Mouse (Mus musculus) mesoderm, embryonic 11.5 days (tissue): ENCODE results near the gene Ntpcr.

Experiments used
- DNase-seq: peaks from one replicate; pipeline ENCODE4 v3.0.0-alpha.2; 2012; ENCODE audit warnings: low read depth, low spot score

The Ntpcr gene

DNA sequence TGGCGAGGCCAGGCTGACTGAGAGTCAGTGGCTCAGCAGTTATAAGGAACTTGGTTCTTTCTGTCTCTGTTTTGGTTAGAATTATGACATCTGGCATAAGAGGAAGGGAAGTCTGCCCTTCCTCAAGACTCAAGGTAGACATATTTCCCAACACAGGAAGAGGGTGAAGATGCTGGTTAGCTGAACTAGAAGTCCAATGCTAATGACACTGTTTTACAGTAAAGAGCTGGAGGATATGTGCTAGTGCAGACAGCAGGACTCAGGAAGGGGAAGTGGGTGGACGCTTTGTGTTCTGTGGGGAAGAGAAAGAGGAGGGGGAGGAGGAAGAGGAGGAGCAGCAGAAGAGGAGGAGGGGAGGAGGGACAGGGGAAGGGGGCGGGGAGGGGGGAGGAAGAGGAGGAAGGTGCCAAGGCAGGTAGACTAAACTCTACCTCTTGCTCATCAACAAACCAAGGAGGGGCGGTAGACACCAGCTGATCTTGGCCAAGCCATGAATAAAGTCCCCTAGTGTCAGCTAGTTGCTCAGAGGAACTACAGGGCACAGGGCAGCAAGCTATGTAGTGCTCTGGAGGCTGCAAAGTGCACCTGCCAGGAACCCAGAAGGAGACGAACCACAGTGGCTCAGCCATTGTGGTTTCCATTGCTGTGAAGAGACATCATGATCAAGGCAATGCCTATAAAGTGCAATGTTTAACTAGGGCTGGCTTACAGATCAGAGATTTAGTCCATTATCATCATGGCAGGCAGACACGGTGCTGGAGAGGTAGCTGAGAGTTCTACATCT is 4.5 kb upstream of the Ntpcr start:
- no peak for DNase-seq

DNA sequence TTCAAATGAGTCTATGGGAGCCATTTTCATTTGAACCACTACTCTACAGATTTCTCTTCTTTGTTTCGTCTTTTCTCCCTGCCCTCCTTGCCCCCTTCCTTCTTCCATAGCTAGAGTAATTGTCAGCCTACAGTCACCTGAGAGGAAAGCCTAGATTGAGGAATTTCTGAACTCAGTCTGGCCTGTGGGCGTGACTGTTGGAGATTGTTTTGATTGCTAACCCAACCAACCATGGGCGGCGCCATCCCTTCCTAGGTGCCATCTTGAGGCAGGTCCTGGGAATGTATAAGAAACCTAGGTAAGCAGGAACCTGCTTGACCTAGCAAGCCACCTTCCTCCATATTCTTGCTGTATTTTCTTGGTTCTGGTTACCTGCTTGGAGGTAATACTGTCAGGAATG is 3.6 kb upstream of the Ntpcr start:
- no peak for DNase-seq

DNA sequence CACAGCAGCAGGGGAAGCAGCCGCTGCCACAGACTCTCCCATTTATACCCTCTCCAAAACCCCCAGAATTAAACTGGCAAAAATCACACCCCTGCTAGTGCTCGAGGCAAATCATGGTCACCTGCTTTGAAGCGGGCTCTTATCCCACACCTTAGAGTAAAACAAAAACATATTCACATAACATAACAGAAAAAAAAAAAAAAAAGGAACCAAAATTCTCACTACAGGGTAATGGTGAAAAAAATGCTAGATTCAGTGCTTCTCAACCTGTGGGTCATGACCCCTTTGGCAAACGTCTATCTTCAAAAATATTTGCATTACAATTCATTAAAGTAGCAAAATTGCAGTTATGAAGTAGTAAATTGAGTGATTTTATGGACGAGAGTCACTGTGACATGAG is 2.8 kb upstream of the Ntpcr start:
- no peak for DNase-seq

DNA sequence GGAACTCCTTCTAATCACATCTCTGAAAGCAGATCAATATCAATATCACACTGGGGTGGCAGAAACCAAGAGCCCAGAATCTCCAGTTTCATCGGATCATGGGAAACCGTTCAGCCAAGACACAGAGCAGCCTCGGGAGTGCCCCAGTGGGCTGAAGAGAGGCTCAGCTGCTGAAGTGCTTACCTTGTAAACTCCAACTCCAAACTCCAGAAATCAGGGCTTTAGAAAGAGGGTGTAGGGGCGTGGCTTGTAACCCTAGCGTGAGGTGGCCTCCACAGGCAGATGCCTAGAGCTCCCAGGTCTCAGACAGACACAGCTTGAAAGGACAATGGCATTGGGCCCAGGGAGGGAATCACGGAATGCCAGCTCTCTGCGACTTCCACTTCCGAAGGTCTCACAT is 2.0 kb upstream of the Ntpcr start:
- DNase-seq = no peak

DNA sequence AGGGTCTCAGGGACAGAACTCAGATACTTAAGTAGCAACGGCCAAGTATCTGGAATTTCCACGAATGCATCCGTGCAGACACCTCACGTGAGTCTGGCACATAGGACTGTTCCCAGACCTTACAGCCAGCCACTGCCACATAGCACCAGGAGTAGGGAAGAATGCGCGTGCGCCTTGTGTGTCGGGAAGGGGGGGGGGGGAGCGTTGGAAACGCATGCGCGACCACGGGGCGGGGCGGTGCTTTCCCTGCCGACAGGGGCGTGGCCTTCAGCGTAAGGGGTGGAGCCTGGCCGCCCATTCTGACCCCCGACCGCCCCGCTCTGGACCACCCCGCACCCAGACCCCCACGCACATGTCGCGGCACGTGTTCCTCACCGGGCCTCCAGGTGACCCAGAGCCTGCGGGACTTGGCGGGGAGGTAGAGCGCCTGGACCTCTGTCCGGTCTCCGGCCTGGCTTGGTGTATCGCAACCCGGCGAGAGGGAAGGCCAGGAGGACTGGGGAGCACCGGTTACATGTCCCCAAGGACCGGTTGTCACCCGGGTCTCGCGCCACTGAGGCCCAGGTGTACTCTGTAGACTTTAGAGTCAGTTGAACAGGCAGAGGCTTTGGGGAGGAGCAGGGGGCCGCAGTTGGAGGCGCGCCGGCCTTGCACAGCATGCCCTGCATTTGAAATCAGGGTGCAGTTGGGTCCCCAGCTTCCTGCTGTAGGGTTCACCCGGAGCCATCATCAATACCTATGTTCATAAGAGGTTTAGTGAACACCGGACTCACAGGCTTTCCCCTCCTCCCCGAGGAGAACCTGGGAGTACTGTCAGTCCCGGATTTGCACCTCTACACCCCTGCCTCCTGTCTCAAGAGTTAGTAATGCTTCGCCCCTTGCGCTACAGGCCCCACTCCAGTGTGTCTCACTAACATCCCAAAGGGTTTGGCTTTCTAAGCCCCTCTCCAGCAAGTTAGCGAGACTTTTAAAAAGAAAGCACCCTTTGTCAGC is 4.5 kb downstream of the Ntpcr start:
- peak; percentile 92 for DNase-seq

DNA sequence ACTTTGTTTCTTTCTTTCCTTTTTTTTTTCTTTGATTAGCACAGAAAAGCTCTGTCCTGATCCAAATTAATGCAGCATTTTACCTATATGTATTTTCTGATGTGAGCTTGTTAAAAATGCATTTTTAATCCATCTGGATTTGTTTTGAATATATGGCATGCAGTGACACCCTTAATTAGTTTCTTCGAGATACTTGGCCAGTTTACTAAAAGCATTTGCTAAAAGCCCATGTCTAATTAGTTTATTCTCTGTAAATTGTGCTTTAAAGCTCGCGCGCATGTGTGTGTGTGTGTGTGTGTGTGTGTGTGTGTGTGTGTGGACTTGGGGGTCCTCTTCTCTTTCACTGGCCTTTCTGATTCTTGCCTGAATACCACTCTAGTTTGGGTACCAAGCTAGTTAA is 9.2 kb downstream of the Ntpcr start:
- no peak for DNase-seq

DNA sequence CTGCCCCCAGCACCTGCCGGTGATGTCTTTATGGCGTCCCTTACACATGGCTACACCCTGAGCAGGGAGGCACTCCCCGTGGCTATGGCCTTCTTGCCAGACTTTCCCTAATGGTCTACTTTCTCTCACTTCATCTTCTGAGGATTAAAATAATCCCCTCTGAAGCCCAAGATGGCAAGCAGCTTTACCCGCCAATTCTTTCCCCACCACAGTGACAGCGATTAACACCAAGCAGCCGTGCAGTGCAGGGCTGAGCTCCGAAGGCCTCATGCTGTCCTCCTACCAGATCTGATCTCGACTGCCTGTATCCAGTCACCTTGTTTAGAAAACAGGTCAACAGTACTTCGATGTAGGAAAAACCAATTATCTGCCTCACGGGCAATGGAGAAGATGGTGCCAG is 10.9 kb downstream of the Ntpcr start:
- no peak for DNase-seq

DNA sequence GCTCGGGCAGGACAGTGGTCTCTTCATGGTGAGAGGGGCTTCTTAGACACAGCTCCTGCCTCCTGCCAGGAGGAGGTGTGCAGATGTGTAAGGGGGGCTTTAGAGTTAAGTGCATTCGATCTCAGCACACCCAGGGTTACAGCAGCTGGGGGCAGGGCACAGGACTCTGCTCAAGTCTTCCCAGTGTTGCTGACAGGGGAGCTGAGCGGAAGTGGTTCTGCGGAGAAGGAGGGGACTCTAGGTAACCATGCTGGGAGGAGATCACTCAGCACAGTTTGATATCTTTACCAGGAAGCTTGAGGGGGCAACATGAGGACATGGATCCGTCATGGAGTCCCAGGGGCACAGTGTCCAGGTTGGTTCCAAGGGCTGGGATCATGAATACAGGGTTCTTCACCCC is 11.6 kb downstream of the Ntpcr start:
- no peak for DNase-seq

DNA sequence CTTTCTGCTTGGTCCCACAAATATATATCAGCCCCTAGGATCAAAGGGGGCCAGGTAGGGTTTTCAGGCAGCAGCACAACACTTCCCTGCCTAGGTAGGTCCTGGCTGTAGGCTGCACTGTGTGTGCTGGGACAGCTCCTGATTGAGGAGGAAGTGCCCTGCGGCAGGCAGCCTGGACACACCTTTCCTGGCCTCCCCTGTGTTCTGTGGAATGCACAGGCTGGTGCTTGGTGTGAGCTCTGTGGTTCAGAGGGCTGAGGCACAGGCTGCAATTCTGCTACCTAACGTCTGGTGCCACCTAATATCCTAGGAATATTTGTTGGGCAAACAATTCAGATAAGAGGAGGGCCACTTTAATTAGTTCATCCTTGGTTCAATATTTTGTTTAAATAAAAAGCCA is 12.1 kb downstream of the Ntpcr start:
- DNase-seq = no peak

DNA sequence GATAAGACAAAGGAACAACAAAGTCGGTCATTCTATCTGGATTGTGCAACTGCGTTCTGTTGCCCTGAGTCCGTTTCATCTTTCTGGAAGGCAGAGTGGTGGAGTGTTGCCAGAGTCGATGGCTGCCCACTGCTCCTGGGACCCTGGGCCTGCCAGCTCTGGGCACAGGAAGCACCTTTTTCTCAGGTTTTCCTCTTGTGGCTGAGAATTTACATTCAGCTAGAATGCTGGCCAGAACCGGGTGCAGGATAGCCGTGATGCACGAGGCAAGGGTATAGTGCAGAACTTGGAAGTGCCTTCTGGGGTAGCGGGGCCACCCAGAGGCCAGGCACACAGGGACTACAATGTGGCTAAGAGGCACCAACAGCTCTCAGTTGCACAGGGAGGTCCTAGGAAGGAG is 12.6 kb downstream of the Ntpcr start:
- DNase-seq = no peak

DNA sequence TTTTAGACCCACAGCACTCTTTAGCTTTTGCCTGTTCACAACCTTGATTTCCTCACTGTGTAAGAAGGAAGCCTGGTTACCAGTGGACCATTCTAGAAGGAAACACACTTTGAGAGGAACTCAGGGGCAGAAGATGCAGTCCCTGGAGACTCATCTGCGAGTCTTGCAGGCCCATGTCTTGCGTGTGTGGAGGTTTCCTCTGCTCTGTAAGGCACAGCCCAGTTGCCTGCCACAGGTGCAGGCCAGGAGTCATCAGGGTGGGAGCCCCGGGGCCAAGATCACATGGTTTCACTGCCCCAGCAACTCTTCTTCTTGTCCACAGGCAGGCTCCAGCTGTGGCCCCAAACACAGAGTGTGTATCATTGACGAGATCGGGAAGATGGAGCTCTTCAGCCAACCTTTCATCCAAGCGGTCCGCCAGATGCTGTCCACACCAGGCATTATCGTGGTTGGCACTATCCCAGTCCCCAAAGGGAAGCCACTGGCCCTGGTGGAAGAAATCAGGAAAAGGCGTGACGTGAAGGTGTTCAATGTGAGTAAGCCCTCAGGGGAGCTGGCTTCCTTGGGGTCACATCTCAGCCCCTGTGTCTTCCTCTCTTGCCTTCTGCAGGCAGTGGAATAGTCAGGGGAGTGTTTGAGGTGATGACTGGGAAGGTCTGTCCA is 15.3 kb downstream of the Ntpcr start:
- no peak for DNase-seq

DNA sequence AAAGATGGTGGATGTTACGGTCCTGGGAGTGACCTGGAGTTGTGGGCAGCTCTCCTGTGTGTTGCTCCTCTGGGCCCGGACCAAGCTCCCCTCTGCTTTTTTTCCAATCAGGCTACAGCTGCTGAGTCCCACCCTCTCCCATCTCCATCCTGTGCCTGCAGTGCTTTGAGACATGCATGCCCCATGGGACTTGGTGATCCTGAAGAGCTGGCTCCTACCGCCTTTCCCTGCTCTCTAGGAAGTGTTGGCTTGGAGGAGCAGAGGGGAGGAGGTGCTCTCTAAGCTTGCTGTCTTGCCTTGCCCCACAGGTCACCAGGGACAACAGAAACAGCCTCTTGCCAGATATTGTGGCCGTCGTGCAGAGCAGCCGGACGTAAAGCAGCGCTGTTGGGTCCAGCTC is 17.6 kb downstream of the Ntpcr start:
- DNase-seq = no peak

DNA sequence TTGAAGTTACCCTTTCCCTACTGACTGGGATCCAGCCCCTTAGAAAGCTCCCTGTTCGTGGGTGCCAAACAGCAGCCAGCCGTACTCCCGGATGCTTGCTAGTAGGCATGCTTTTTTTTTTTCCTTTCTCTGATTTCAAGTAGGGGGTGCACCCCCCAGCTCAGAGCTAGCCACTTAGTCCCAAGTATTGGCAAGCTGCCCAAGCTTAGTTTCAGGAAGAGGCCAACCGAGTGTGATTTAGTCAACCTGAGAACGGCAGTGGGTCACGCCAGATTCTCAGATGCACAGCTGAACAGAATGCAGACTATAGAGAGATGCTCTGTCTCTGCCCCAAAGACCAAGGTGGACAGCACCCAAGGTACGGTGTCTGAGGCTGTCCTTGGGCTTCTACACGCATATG is 21.1 kb downstream of the Ntpcr start:
- DNase-seq = no peak

DNA sequence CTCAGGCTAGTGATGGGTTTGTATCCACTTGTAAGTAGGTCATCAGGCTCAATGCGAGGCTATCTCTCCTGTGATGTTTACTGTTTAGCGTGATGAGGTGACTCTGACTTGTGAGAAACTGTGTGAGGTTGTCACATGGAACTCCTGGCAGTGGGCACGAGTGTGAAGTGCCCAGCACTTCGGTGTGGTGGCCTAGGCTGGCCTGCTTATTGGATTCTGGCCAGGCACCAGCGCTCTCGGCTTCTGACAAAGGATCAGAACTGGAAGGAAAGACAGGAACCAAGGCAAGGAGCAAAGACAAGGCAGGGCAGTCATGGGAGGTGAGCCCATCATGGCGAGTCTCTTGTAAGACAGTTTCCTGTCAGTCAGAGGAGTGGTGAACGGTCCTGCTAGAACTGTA is 26.1 kb downstream of the Ntpcr start:
- no peak for DNase-seq

DNA sequence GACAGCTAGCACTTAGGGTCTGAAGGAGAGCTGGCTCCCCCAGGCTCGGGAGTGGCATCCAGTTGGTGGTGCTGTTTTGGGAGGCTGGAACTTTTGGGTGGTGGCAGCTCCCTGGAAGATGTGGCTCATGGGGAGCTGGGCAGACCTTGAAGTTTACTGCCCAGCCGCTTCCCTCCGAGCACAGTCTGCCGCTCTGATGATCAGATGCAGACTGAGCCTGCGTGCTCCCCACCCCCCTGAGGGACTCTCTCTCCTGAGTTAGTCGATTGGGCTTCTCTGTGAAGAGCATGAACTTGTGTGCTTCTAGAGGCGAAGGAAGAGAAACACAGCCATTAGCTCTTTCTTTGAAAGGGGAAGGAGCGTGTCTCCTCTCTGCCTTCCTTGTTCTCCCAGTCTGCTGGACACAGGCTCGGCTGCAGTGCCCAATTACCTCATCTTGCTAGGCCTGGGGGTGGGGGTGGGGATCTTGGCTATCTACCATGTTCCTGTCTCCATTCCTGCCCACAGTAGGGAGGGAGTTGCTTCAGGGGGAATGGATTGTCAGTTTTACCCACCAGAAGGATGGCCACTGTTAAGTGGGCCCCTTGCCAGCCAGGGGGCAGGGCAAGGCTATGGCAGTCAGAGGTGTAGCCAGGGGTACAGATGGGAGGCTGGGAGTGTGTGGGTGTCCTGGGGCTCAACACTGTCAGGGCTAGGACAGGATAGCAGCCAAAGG is 26.8 kb downstream of the Ntpcr start:
- no peak for DNase-seq

DNA sequence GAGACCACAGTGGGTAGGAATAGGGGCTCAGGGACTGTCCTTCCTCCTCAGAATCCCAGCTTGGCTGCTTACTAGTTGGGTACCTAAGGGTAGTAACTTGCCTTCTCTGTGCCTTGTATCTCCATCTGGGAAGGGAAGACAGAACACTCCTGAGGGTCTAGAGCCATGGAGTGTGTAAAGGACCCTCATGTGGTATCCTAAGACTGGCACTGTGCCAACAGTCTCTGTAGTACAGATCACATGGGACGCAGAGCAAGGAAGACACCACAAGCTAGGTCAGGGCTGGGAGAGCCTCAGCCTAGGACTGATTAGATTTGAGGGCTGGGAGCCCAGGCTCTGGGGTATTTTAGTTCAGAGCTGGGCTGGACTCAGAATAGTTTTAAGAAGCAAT is 27.3 kb downstream of the Ntpcr start:
- DNase-seq = no peak

DNA sequence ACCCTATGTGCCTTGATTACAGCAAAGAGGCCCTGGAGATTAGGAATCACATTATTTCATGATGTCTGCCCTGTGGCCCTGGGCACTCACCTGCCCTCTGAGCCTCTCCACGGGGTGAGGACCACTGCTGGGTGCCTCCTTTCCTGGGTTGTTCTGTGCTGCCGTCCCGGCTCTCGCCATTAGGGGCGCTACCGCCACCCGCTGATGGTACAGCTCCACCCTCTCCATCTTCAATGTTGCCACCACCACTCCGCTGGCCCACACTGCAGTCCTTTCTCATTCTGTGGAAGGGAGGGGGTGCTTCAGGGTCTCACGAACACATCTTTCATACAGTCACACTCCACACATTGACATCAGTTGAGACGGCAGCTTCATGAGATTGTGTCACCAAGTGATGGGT is 29.3 kb downstream of the Ntpcr start:
- no peak for DNase-seq

DNA sequence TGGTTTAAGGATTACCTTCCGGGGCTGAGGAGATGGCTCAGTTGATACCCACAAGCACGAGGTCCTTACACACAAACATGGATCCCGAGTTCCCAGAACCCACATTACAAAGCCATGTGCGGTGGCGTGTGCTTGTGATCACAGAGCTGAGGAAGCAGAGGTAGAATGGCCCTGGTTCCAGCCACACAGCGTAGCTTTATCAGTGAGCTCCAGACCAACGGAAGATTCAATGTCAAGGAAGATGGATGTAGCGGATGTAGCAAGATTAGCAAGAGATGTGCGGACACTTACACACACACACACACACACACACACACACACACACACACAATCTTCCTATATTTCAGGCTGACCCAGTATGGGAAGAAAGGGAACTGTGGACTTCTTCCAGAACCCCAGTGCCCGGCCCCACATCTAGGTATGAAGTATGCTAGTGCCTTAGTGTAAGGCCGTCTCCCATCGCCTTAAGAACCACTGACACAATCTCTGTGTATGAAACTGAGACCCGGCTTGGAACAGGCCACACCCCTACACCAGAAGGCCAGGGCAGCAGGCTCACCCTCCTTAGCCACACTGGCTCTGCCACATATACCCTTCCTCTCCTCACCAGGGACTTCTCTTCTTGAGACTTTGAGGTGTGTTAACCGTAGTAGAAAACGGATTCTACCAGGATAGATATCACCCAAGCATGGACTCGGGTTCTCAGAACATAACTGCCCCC is 33.5 kb downstream of the Ntpcr start:
- no peak for DNase-seq

DNA sequence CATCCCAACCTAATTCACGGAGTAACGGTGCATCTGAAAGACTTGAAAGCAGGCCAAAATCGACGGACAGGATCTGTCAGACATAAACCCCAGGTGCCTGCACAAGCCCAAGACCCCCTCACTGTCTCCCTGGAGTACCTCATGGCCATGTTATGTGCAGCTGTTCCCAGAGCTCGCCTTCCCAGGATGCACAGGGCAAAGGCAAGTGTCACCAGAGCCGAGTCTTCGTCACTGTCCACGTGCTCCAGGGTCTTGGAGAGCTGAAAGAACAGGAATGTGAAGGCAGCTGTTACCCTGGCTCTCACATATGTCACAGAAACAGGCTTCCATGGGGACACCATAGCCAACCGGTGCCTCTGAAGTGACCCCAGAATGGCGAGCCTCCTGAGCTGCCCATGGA is 38.3 kb downstream of the Ntpcr start:
- peak; percentile 24 for DNase-seq

DNA sequence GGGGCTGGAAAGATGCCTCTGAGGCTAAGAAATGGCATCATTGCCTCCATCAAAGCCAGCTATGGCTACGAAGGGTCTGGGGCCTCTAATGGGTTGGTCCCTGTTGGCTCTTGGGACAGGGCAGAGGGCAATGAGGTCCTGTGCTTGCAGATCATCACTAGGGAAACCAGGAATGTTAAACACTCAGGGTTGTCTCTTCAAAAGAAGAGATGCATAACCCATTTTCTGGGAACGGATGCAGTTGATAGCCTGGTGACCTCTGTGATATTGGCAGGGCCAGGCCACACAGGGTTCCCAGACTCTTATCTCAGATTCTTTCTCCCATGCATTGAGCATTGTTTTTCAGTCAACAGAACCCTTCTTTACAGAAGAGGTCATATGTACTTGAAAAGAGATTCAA is 42.5 kb downstream of the Ntpcr start:
- DNase-seq = no peak

DNA sequence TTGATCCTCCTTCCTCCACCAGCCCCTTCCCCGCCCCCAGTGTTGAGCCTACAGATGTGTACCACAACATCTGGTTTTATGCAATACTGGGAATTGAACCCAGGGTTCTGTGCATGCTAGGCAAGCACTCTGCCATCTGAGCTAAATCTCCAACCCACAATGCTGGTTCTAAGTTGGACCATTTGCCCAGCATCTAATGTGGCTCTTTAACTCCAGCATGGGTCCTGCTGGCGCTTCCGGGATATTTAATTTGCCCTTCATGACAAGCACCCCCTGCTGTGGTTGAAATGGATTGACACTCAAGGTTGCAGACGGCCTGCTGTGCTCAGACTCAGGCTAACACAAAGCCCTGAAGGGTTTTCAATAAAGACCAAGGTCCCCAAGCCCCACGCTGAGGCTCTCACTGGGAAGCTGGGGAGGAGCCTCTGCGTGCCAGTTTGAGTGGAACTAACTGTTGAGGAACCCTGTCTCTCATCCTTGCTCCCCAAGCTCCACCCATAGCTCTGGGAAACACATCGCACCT is 43.6 kb downstream of the Ntpcr start:
- no peak for DNase-seq
